Comparison of ENCODE assay signal across 13 mouse cellular contexts in the genomic region with DNA sequence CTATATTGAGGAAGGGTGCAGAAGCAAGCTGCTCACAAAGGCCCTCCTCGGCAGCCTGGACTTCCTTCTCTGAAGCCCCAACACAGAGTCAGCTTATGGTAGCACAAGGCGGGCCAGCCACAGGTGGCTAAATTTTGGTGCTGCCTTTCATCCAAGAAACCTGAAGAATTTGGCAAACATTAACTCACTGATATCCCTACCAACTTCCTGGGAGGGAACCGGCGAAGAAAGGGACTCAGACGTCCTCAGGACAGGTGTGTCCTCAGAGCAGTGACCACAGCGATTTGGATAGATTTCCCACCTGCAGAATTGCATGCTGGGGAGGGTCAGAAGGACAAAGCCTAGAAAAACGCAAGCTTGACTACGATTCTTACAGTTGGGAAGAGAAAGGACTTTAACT. TPM values are rescaled to one million over a fixed set of nuclear protein-coding genes. Genes with fewer than 3 reads are reported as not detected.
DNase-seq lines count a peak whose midpoint lies in the region; ATAC-seq and TF ChIP-seq lines count a peak whose summit lies in the region.
"Had no signal": no experiment of that assay in that cellular context is flagged by ENCODE, and none has a peak within 500 bp of the region (broad histone marks: within the 10 kb centered on the region; RNA-seq: fewer than 3 reads in every experiment).

No protein-coding gene starts in this region.

- no peaks in the 10 kb centered on the region for H3K9me3 ChIP-seq in heart, embryonic 14.5 days (ENCODE audit: control insufficient read depth, low read length)
- no peaks in the 10 kb centered on the region for H3K9me3 ChIP-seq in kidney, postnatal 0 days (replicated peaks; ENCODE audit: low read length)
- H3K9me3 ChIP-seq in embryonic facial prominence, embryonic 13.5 days = no peaks in the 10 kb centered on the region
- H3K9me3 ChIP-seq in limb, embryonic 13.5 days = no peaks in the 10 kb centered on the region
- H3K9me3 ChIP-seq: liver, embryonic 15.5 days; midbrain, embryonic 15.5 days had no signal

- peak overlapping the region in 1 of 2 experiments; percentile 35; a peak in 1 of 4 replicates for H3K27ac ChIP-seq in heart, embryonic 14.5 days (replicated peaks in 1 of 2; ENCODE audit: control insufficient read depth in 1 of 2, insufficient read depth in 1 of 2, low read depth in 2 of 2, low read length in 2 of 2)
- no peak overlapping the region; the same call in 1 of the 2 replicates for H3K27ac ChIP-seq in kidney, postnatal 0 days
- peak overlapping the region; percentile 48; the same call in 1 of the 2 replicates for H3K27ac ChIP-seq in embryonic facial prominence, embryonic 13.5 days
- H3K27ac ChIP-seq in limb, embryonic 13.5 days = peak overlapping the region; percentile 66; the same call in 1 of the 2 replicates
- H3K27ac ChIP-seq: liver, embryonic 15.5 days; midbrain, embryonic 15.5 days had no signal

- 0 out of 2 replicates have a peak overlapping the region, but pooled peaks have one; percentile 6 for H3K4me2 ChIP-seq in heart, embryonic 14.5 days (ENCODE audit: low read length)
- peak overlapping the region; percentile 71 for H3K4me2 ChIP-seq in kidney, postnatal 0 days (ENCODE audit: low read length)
- H3K4me2 ChIP-seq in embryonic facial prominence, embryonic 13.5 days = peak overlapping the region; percentile 82
- peak overlapping the region; percentile 82 for H3K4me2 ChIP-seq in limb, embryonic 13.5 days (replicated peaks)
- H3K4me2 ChIP-seq: liver, embryonic 15.5 days; midbrain, embryonic 15.5 days had no signal

- intact Hi-C loops in heart, postnatal 25 days (cut with DNase I) = no loop called here

- WGBS in heart, embryonic 14.5 days = 76% methylated on average over 8 of the region's 8 CpGs
- WGBS in kidney, postnatal 0 days = 44% methylated on average over 8 of the region's 8 CpGs
- WGBS in embryonic facial prominence, embryonic 13.5 days = 60% methylated on average over 8 of the region's 8 CpGs
- 67% methylated on average over 8 of the region's 8 CpGs for WGBS in limb, embryonic 13.5 days

- no peak overlapping the region for H3K4me3 ChIP-seq in heart, embryonic 14.5 days (ENCODE audit: control insufficient read depth in 1 of 2, insufficient read depth in 1 of 2, low read depth in 1 of 2, low read length in 2 of 2)
- H3K4me3 ChIP-seq in kidney, postnatal 0 days (replicated peaks; ENCODE audit: low read depth, low read length) = no peak overlapping the region
- no peak overlapping the region for H3K4me3 ChIP-seq in embryonic facial prominence, embryonic 13.5 days
- H3K4me3 ChIP-seq in limb, embryonic 13.5 days = no peak overlapping the region
- H3K4me3 ChIP-seq: liver, embryonic 15.5 days; midbrain, embryonic 15.5 days had no signal

- TF ChIP-seq CTCF in kidney, postnatal 0 days (IDR thresholded peaks at IDR 0.05; ENCODE audit: low read depth) = no peak

- H3K36me3 ChIP-seq in heart, embryonic 14.5 days (ENCODE audit: control insufficient read depth, insufficient read depth, low read length) = no peaks in the 10 kb centered on the region
- no peaks in the 10 kb centered on the region for H3K36me3 ChIP-seq in kidney, postnatal 0 days (ENCODE audit: insufficient read depth, low read length)
- H3K36me3 ChIP-seq in embryonic facial prominence, embryonic 13.5 days = 0 out of 2 replicates have a peak, but pooled peaks cover 4% of the 10 kb centered on the region
- H3K36me3 ChIP-seq in limb, embryonic 13.5 days = no peaks in the 10 kb centered on the region; the same call in 1 of the 2 replicates
- H3K36me3 ChIP-seq: liver, embryonic 15.5 days; midbrain, embryonic 15.5 days had no signal

- H3K27me3 ChIP-seq in heart, embryonic 14.5 days (ENCODE audit: control insufficient read depth, insufficient read depth, low read length) = no peaks in the 10 kb centered on the region
- H3K27me3 ChIP-seq in kidney, postnatal 0 days (ENCODE audit: insufficient read depth, low read length) = no peaks in the 10 kb centered on the region
- no peaks in the 10 kb centered on the region for H3K27me3 ChIP-seq in embryonic facial prominence, embryonic 13.5 days
- no peaks in the 10 kb centered on the region for H3K27me3 ChIP-seq in limb, embryonic 13.5 days

- peaks cover 20 to 39% of the 10 kb centered on the region in 2 experiments for H3K4me1 ChIP-seq in heart, embryonic 14.5 days (ENCODE audit: control insufficient read depth in 2 of 2, insufficient read depth in 2 of 2, low read length in 2 of 2)
- H3K4me1 ChIP-seq in kidney, postnatal 0 days (replicated peaks; ENCODE audit: insufficient read depth, low read length) = peaks cover 19% of the 10 kb centered on the region; the same call in 1 of the 2 replicates
- H3K4me1 ChIP-seq in embryonic facial prominence, embryonic 13.5 days = peaks cover 42% of the 10 kb centered on the region
- H3K4me1 ChIP-seq in limb, embryonic 13.5 days = peaks cover 43% of the 10 kb centered on the region
- H3K4me1 ChIP-seq: liver, embryonic 15.5 days had no signal

- no peak overlapping the region for H3K9ac ChIP-seq in heart, embryonic 14.5 days (ENCODE audit: low read length)
- H3K9ac ChIP-seq in kidney, postnatal 0 days (ENCODE audit: low read depth, low read length) = no peak overlapping the region
- H3K9ac ChIP-seq in embryonic facial prominence, embryonic 13.5 days = no peak overlapping the region
- no peak overlapping the region for H3K9ac ChIP-seq in limb, embryonic 13.5 days
- H3K9ac ChIP-seq: liver, embryonic 15.5 days; midbrain, embryonic 15.5 days had no signal

- no peak for DNase-seq in heart, postnatal 25 days (ENCODE audit: low spot score)
- DNase-seq in kidney, postnatal 0 days (ENCODE audit: low spot score) = no peak
- DNase-seq in kidney, postnatal 14 days = no peak
- DNase-seq in spleen, adult 18-20 months = no peak
- DNase-seq in urinary bladder, postnatal 25 days (ENCODE audit: low spot score) = no peak
- DNase-seq: cerebellum, adult 18-20 months; layer of hippocampus, postnatal 36 days had no signal

- ATAC-seq in heart, embryonic 14.5 days (ENCODE audit: insufficient number of reproducible peaks, insufficient read depth, low FRiP score, low read depth) = no peak
- ATAC-seq in kidney, postnatal 0 days (replicated peaks; ENCODE audit: low FRiP score, low read depth) = no peak
- no peak for ATAC-seq in embryonic facial prominence, embryonic 13.5 days (ENCODE audit: insufficient number of reproducible peaks, insufficient read depth, low FRiP score, low TSS enrichment, low read depth)
- ATAC-seq in limb, embryonic 13.5 days (ENCODE audit: low FRiP score, low read depth) = no peak
- ATAC-seq: forebrain, embryonic 14.5 days; midbrain, embryonic 15.5 days had no signal

RNA-seq across cellular contexts. Expression of a gene that starts 4.1 kb away (rescaled TPM):
- polyA plus RNA-seq in heart, embryonic 14.5 days (2014; fragmentation: Nextera tagmentation; extraction: Ambion mirVana) = 9.9 and 11.0 TPM in 2 replicates
- total RNA-seq in heart, postnatal 25 days (2021) = 10 to 100 TPM; 29.4 to 30.9 TPM
- polyA plus RNA-seq in kidney, postnatal 0 days (2015; fragmentation: Nextera tagmentation; extraction: Ambion mirVana) = 11.1 and 11.6 TPM in 2 replicates
- polyA plus RNA-seq in embryonic facial prominence, embryonic 13.5 days (2015; fragmentation: Nextera tagmentation; extraction: Ambion mirVana) = 13.9 and 14.0 TPM in 2 replicates
- 10.7 and 11.1 TPM in 2 replicates for polyA plus RNA-seq in limb, embryonic 13.5 days (2015; fragmentation: Nextera tagmentation; extraction: Ambion mirVana)

RNA-seq across cellular contexts. Expression of a gene that starts 44.3 kb away (rescaled TPM):
- polyA plus RNA-seq in heart, embryonic 14.5 days (2014; fragmentation: Nextera tagmentation; extraction: Ambion mirVana) = 57.8 and 63.9 TPM in 2 replicates
- total RNA-seq in heart, postnatal 25 days (2021) = 1 to 10 TPM; 2.5 to 5.2 TPM
- 42.1 and 42.5 TPM in 2 replicates for polyA plus RNA-seq in kidney, postnatal 0 days (2015; fragmentation: Nextera tagmentation; extraction: Ambion mirVana)
- polyA plus RNA-seq in embryonic facial prominence, embryonic 13.5 days (2015; fragmentation: Nextera tagmentation; extraction: Ambion mirVana) = 102 and 103 TPM in 2 replicates
- 88.0 and 92.3 TPM in 2 replicates for polyA plus RNA-seq in limb, embryonic 13.5 days (2015; fragmentation: Nextera tagmentation; extraction: Ambion mirVana)

Comparison
In these comparisons a context has a peak if more than half of its experiments do, and no peak if none do; other contexts are left out.
1. H3K4me2 ChIP-seq: peak in every context shown above with its lines; median percentile 82 in embryonic facial prominence, embryonic 13.5 days; 82 in limb, embryonic 13.5 days; 71 in kidney, postnatal 0 days; 6 in heart, embryonic 14.5 days.